Mouse (Mus musculus) G1E (cell line): Measurements from ENCODE around the gene Pak7. TPM values are rescaled to one million over a fixed set of nuclear protein-coding genes. Genes with fewer than 3 reads are reported as not detected.

Experiments used
- ATAC-seq: 2 replicates; pipeline ENCODE4 v1.8.0; 2016; ENCODE audit warnings: mild to moderate bottlenecking; ENCODE audit not compliant: insufficient number of reproducible peaks, poor library complexity, low FRiP score, severe bottlenecking; ENCODE audit errors: extremely low read depth
- DNase-seq: peaks from one replicate; pipeline ENCODE4 v3.0.0; 2012; ENCODE audit warnings: low spot score
- H3K27me3 ChIP-seq: 2 replicates; pipeline ENCODE4 v1.6.1; 2012; ENCODE audit warnings: mild to moderate bottlenecking, low read length, inconsistent platforms; ENCODE audit not compliant: insufficient read depth
- H3K36me3 ChIP-seq: replicated peaks from 2 replicates; pipeline ENCODE3; 2012; ENCODE audit warnings: mild to moderate bottlenecking, inconsistent platforms
- H3K4me1 ChIP-seq: 2 replicates; pipeline ENCODE4 v1.6.1; 2012; ENCODE audit warnings: low read depth, low read length, inconsistent platforms, mixed read lengths; ENCODE audit not compliant: insufficient read depth
- H3K4me3 ChIP-seq: 2 replicates; pipeline ENCODE4 v1.5.1; 2012; ENCODE audit warnings: low read depth, mild to moderate bottlenecking, inconsistent platforms, low read length, moderate library complexity, mixed read lengths
- H3K9me3 ChIP-seq: replicated peaks from 2 replicates; pipeline ENCODE4 v1.6.1; 2012; ENCODE audit warnings: inconsistent platforms
- CTCF ChIP-seq: IDR thresholded peaks from 2 replicates; pipeline ENCODE4 v1.5.1; 2012; ENCODE audit warnings: low read depth, low read length, inconsistent platforms, mixed read lengths
- GATA1 ChIP-seq: IDR thresholded peaks from 2 replicates; pipeline ENCODE4 v1.6.1; 2012; ENCODE audit warnings: borderline replicate concordance, low read length, inconsistent platforms, mixed read lengths
- GATA2 ChIP-seq: IDR thresholded peaks from 2 replicates; pipeline ENCODE4 v1.6.1; 2012; ENCODE audit warnings: low read depth, low read length, inconsistent platforms, borderline replicate concordance
- POLR2AphosphoS5 ChIP-seq: IDR thresholded peaks from 2 replicates; pipeline ENCODE4 v1.6.1; 2012; ENCODE audit warnings: low read depth, low read length, inconsistent platforms; ENCODE audit not compliant: insufficient replicate concordance
- TAL1 ChIP-seq: conservative IDR thresholded peaks from 2 replicates; pipeline ENCODE4 v1.6.1; 2012; ENCODE audit warnings: low read depth, low read length, inconsistent platforms, mixed read lengths
- polyA plus RNA-seq: library from polyadenylated mRNA; stranded (reverse); fragments of >175 nt; gene quantifications from 2 replicates; pipeline ENCODE4 v1.2.3, GENCODE M21; 2012
- total RNA-seq, 2 experiments: library from RNA; stranded (forward) in 1 of 2; stranded (reverse) in 1 of 2; fragments of 200-1000 nt in 1 of 2; fragments of >200 nt in 1 of 2; fragmentation: Nextera tagmentation in 1 of 2; gene quantifications; 2 replicates each; pipeline ENCODE4 v1.2.3; 2014 to 2017

Gene Pak7
- total and polyA plus RNA-seq, 3 experiments = 0.16 TPM; not detected in 2

DNA sequence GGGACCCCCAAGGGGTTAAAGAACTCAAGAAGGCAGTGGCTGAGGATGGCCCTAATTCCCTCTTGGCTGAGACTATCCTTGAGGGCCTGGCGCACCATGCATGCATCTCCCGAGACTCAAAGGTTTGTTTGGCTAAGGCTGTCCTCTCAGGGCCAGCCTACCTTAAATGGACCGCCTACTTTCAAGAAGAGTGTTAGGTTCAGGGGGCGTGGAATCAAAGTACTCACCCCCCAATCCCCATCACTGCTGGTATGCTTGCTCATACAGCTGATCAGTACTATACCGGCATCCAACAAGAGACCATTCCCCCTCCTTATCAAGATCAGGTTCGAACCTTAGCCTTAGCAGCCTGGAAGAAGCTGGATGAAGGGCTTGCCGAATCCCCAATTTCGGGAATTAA, 156.5 kb downstream of the Pak7 start:
- no peaks in the 10 kb centered on the region for H3K36me3 ChIP-seq
- H3K9me3 ChIP-seq = peaks cover 25% of the 10 kb centered on the region
- DNase-seq = no peak
- TF ChIP-seq GATA2 = no peak
- no peaks in the 10 kb centered on the region for H3K4me1 ChIP-seq
- no peak for ATAC-seq
- no peaks in the 10 kb centered on the region for H3K27me3 ChIP-seq
- no peak overlapping the region for H3K4me3 ChIP-seq

DNA sequence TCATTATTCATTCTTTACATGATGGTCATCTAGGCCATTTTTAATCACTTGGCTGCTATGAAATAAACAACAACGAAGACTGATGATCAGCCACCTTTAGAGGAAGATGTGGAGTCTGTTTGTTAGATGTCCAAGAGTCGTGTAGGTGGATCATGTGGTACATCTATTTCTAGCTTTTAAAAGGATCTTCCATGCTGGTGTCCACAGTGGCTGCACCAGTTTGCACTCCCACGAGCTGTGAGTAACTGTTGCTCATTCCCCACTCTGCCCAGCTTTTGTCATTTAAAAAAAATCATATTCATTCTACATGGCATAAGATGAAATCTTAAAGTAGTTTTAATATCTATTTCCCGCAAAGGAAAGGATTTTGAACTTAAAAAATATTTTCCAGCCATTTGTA, 183.7 kb downstream of the Pak7 start:
- Histone ChIP-seq H3K36me3 (no peaks in the 10 kb centered on the region), H3K27me3 (no peaks in the 10 kb centered on the region), H3K4me1 (no peaks in the 10 kb centered on the region), H3K9me3 (peaks cover 2% of the 10 kb centered on the region), H3K4me3 (no peak overlapping the region)
- no peak for TF ChIP-seq TAL1
- no peak for TF ChIP-seq CTCF
- no peak for TF ChIP-seq POLR2AphosphoS5
- no peak for TF ChIP-seq GATA1
- no peak for TF ChIP-seq GATA2
- ATAC-seq (no peak), DNase-seq (no peak)

DNA sequence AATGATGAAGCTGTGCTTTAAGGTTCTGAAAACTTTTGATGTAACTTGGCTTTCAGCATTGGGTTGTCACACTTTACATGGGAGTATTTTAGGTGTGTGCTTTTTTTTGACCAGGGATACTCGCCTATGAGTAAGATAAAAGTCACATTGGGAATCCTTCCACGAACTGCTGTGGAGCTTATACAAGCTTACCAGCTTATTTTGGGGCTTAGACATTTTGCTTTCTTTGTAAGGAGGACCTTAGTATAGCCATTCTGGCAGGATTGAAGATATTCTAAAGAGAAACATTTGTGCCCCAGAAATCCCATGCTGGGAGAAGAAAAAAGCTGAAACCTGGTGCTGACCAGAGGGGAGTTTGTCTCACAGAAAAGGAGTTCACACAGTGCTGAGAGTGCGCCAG, 212.7 kb downstream of the Pak7 start:
- ATAC-seq = no peak

DNA sequence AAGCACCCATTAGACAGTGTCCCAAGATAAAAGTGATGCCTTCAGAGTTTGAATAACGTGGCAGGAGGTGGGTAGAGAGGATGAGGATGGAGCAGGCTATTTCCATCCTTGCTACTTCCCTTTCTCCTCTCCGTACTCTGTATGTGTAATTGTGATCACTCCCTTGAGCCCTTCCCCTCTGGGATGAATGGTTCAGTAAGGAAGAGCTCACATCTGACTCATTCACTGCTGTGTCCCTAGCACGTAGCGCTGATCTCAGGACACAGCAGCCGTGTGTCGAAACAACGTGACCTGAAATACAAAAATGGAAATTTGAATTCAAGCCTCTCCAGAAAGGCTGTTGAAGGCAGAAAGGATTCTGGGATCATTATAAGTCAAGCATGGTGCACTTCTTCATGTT, 237.0 kb downstream of the Pak7 start:
- TF ChIP-seq CTCF (no peak), TAL1 (no peak), GATA1 (no peak), POLR2AphosphoS5 (no peak), GATA2 (no peak)
- ATAC-seq (no peak), DNase-seq (no peak)
- H3K4me1 ChIP-seq = no peaks in the 10 kb centered on the region
- H3K36me3 ChIP-seq = no peaks in the 10 kb centered on the region
- H3K27me3 ChIP-seq = no peaks in the 10 kb centered on the region
- no peak overlapping the region for H3K4me3 ChIP-seq
- H3K9me3 ChIP-seq = no peaks in the 10 kb centered on the region

More for the DNA sequence above, 212.7 kb downstream of the Pak7 start:
- Histone ChIP-seq H3K27me3 (no peaks in the 10 kb centered on the region), H3K36me3 (no peaks in the 10 kb centered on the region), H3K4me1 (no peaks in the 10 kb centered on the region), H3K4me3 (no peak overlapping the region), H3K9me3 (peaks cover 11% of the 10 kb centered on the region)
- TF ChIP-seq CTCF = no peak
- no peak for TF ChIP-seq GATA2
- no peak for TF ChIP-seq GATA1
- no peak for TF ChIP-seq TAL1
- TF ChIP-seq POLR2AphosphoS5 = no peak
- no peak for DNase-seq

DNA sequence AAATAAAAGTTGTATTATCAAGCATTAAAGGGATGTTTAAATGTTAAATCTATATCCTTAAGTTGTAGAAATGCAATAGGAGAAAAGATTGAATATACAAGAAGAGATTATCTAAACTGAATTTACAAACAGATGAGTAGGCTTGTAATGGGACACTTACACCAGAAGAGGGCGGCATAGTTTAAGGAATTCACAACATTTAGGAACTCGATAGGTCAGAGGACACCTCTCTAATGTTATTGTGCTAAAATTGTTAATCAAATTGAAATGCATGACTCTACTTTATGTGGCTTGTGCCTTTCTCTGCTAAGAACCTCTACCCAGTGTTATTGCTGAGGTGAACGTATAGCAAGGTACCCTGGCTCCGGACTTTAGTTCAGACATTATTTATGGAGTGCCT, 238.2 kb downstream of the Pak7 start:
- Histone ChIP-seq H3K27me3 (no peaks in the 10 kb centered on the region), H3K4me1 (no peaks in the 10 kb centered on the region), H3K4me3 (no peak overlapping the region), H3K9me3 (no peaks in the 10 kb centered on the region), H3K36me3 (no peaks in the 10 kb centered on the region)
- DNase-seq = no peak
- TF ChIP-seq POLR2AphosphoS5 = no peak
- TF ChIP-seq GATA1 = no peak
- TF ChIP-seq CTCF = no peak
- TF ChIP-seq TAL1 = no peak
- ATAC-seq = no peak

DNA sequence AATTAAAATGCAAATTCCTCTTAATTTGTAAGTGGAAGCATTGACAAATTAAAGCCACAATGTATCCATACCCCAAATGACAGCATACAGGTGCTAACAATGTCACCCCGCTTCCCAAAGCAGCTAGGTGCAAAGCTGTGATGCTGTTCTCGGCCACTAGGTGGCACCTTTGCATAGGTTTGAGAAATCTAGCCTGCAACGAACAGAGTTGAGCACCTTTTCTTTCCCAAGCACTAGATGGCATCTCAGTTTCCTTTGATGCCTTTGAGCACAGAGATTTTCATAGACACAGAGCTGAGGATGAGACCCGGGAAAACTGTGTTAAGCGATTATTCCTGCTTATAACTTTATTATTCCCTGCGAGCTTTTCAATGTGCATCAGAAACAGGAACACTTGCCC, 238.8 kb downstream of the Pak7 start:
- TF ChIP-seq CTCF (peak; percentile 79), POLR2AphosphoS5 (no peak), TAL1 (no peak)

DNA sequence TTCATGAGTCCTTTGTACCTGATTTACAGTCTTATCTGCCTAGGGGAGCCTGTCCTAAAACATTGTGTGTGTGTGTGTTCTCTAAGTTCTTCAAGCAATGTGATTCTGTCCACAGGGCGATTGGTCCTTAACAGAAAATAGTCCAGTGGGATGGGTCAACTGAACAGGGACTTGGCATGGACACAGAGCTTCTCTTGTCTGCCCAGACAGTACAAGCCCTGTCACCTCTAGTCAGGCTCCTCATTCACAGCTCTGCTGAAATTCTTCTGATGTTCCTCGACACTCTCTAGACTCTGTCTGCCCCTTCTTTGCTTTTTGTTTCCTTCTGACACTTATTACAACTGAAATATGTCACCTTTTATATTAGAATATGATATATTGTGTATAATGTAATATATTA, 247.0 kb downstream of the Pak7 start:
- Histone ChIP-seq H3K36me3 (no peaks in the 10 kb centered on the region), H3K9me3 (peaks cover 6% of the 10 kb centered on the region), H3K4me1 (no peaks in the 10 kb centered on the region), H3K27me3 (no peaks in the 10 kb centered on the region), H3K4me3 (no peak overlapping the region)
- DNase-seq (no peak), ATAC-seq (no peak)
- no peak for TF ChIP-seq TAL1
- no peak for TF ChIP-seq GATA1
- TF ChIP-seq GATA2 = no peak
- no peak for TF ChIP-seq POLR2AphosphoS5
- TF ChIP-seq CTCF = no peak

More for the DNA sequence above, 238.8 kb downstream of the Pak7 start:
- H3K27me3 ChIP-seq = no peaks in the 10 kb centered on the region
- H3K36me3 ChIP-seq = no peaks in the 10 kb centered on the region
- no peaks in the 10 kb centered on the region for H3K9me3 ChIP-seq
- DNase-seq (no peak), ATAC-seq (0 out of 2 replicates have a peak, but pooled peaks have one; percentile 46)
- H3K4me3 ChIP-seq = no peak overlapping the region
- H3K4me1 ChIP-seq = no peaks in the 10 kb centered on the region
